Mouse (Mus musculus) lung, embryonic 15.5 days (tissue): ENCODE results near the gene Pi4k2a. TPM values are rescaled to one million over a fixed set of nuclear protein-coding genes. Genes with fewer than 3 reads are reported as not detected.

Source experiments
- ATAC-seq: fragments of 200-750 bp; cut with Nextera tagmentation; 2 replicates; pipeline ENCODE4 v1.8.0; 2017; ENCODE audit warnings: moderate number of reproducible peaks, borderline replicate concordance; ENCODE audit not compliant: low FRiP score, low TSS enrichment; ENCODE audit errors: extremely low read depth
- H3K27ac ChIP-seq: fragments of 300-500 bp; sonication (generic); 2 replicates; pipeline ENCODE4 v1.5.1; 2015; ENCODE audit warnings: moderate library complexity, mild to moderate bottlenecking, inconsistent platforms
- H3K27me3 ChIP-seq: fragments of 300-500 bp; sonication (generic); 2 replicates; pipeline ENCODE4 v1.6.1; 2015; ENCODE audit warnings: inconsistent platforms
- H3K36me3 ChIP-seq: fragments of 300-500 bp; sonication (generic); 2 replicates; pipeline ENCODE4 v1.6.1; 2015; ENCODE audit warnings: inconsistent platforms
- H3K4me1 ChIP-seq: fragments of 300-500 bp; sonication (generic); 2 replicates; pipeline ENCODE4 v1.6.1; 2015; ENCODE audit warnings: inconsistent platforms
- H3K4me2 ChIP-seq: fragments of 300-500 bp; sonication (generic); 2 replicates; pipeline ENCODE4 v1.6.1; 2015; ENCODE audit warnings: inconsistent platforms, mild to moderate bottlenecking, moderate library complexity
- H3K4me3 ChIP-seq: fragments of 300-500 bp; sonication (generic); 2 replicates; pipeline ENCODE4 v1.5.1; 2015; ENCODE audit warnings: mild to moderate bottlenecking, inconsistent platforms
- H3K9ac ChIP-seq: fragments of 300-500 bp; sonication (generic); 2 replicates; pipeline ENCODE4 v1.6.1; 2015; ENCODE audit warnings: inconsistent platforms
- H3K9me3 ChIP-seq: fragments of 300-500 bp; sonication (generic); 2 replicates; pipeline ENCODE4 v1.6.1; 2016; ENCODE audit warnings: inconsistent platforms
- WGBS: fragments of 180-500 bp; shearing (Covaris S2); methylation state at CpG from one replicate; pipeline ENCODE4 v1.1.7; 2015; 5-methylcytosine and 5-hydroxymethylcytosine counted together
- polyA plus RNA-seq: library from polyadenylated mRNA; unstranded; fragments of >200 nt; fragmentation: Nextera tagmentation; extraction: Ambion mirVana; gene quantifications from 2 replicates; pipeline ENCODE4 v1.2.1, GENCODE M21; 2015

The Pi4k2a gene
- polyA plus RNA-seq, 1 experiment from 2014 or later: 26.1 TPM

DNA sequence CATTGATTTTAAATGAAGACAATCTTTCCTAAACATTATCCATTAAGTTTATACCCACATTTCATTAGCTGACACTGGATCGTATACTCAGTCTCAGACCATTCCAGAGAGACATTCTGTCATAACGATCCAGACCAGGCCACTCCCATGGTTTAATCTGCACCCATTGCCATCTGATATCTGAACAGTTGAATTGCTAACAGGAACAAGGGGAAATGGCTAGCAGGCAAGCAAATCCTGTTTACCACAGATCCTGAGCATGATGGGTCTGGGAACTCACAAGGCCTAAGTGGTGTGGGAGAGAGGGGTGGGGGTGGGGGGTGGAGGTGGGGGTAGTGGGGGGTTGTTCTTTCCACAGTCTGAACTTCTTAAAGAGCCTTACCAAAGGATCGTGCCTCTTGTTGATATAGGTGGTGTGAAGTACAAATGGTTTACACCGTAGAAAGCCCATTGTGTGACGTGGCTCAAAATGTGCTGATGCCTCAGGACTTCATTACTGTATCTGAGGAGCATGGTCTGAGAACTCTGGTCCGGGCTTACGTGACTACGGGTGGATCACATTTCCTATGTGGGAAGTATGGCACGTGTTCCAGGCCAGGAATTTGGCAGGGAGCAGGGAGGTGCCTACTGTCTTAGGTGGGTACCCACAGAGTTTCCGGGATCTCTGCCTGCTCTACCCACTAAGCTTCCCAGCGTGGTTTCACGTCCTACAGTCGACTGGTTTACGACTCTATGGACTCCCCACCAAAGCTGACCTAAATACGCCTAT, 48.4 kb downstream of the Pi4k2a start:
- Histone ChIP-seq H3K4me1 (no peaks in the 10 kb centered on the region), H3K9me3 (no peaks in the 10 kb centered on the region), H3K27ac (no peak overlapping the region), H3K9ac (no peak overlapping the region), H3K36me3 (no peaks in the 10 kb centered on the region), H3K4me3 (no peak overlapping the region), H3K27me3 (no peaks in the 10 kb centered on the region), H3K4me2 (no peak overlapping the region)
- no peak for ATAC-seq
- WGBS: 77% methylated on average over 15 of the region's 15 CpGs

DNA sequence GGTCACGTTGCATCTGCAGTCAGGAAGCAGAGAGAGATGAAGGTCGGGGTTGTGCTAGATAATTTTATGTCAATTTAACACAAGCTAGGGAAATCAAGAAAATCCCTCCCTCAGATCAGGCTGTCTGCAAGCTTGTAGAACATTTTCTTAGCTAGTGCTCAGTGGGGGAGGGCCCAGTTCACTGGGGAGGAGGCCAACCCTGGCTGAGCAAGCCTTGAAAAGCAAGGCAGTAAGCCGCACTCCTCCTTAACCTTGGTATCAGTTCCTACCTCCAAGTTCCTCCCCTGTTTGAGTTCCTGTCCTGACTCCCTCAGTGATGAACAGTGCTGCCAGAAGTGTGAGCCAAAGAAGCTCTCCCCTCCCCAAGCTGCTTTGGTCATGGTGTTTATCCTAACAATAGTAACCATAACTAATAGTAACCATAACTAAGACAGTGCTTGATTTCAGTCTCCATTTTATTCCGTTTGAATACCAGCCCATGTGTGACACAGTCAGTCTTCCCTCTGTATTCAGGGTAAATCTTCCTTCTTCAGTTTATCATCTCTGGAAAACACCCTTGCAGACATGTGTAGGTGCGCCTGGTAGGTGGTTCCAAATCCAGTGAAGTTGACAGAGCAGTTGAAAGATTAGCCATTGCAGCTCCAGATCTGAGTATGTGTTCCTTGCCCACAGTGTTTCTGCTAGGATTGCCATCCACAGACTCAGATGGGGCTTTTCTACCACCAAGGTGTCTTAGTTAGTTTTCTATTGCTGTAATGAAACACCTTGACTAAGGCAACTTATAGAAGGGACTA, 49.7 kb downstream of the Pi4k2a start:
- H3K27ac ChIP-seq: no peak overlapping the region
- peaks cover 11% of the 10 kb centered on the region for H3K4me1 ChIP-seq
- 68% methylated on average over 5 of the region's 5 CpGs for WGBS
- H3K9me3 ChIP-seq: no peaks in the 10 kb centered on the region
- H3K27me3 ChIP-seq: no peaks in the 10 kb centered on the region
- no peak overlapping the region for H3K4me3 ChIP-seq
- no peak overlapping the region for H3K4me2 ChIP-seq
- ATAC-seq: no peak
- H3K9ac ChIP-seq: no peak overlapping the region
- no peaks in the 10 kb centered on the region for H3K36me3 ChIP-seq

DNA sequence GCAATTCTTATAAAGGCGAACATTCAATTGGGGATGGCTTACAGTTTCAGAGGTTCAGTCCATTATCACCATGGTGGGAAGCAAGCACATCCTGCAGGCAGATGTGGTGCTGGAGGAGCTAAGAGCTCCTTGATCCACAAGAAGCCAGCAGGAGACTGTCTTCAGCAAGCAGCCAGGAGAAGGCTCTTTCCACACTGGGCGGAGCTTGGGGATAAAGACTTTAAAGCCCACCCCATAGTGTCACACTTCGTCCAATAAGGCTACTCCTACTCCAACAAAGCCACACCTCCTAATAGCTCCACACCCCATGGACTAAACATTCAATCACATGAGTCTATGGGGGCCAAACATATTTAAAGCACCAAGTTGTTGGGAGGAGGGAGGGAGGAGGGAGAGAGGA, 51.7 kb downstream of the Pi4k2a start:
- no peak overlapping the region for H3K4me2 ChIP-seq
- H3K4me3 ChIP-seq: no peak overlapping the region
- H3K9ac ChIP-seq: no peak overlapping the region
- no peaks in the 10 kb centered on the region for H3K27me3 ChIP-seq
- H3K36me3 ChIP-seq: no peaks in the 10 kb centered on the region
- no peaks in the 10 kb centered on the region for H3K9me3 ChIP-seq
- H3K4me1 ChIP-seq: peaks cover 29% of the 10 kb centered on the region
- no peak for ATAC-seq
- no peak overlapping the region for H3K27ac ChIP-seq
- 76% methylated on average over 3 of the region's 3 CpGs for WGBS

DNA sequence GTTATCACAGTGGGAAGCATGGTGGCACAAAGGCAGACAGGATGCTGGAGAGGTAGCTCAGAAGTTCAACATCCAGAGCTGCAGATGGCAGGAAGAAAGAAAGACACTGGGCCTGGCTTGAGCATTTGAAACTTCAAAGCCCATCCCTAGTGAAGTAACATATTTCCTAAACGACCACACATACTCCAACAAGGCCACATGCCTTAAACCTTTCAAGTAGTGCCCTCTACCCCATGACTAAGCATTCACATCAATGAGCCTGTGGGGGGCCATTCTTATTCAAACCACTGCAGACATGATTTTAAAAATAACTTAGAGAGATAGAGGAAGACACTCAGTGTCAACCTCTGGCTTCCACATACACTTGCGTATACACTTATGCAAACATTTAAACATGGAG, 52.5 kb downstream of the Pi4k2a start:
- WGBS: 74% methylated on average over 2 of the region's 2 CpGs
- Histone ChIP-seq H3K27me3 (no peaks in the 10 kb centered on the region), H3K9me3 (no peaks in the 10 kb centered on the region), H3K27ac (no peak overlapping the region), H3K9ac (no peak overlapping the region), H3K36me3 (no peaks in the 10 kb centered on the region), H3K4me1 (peaks cover 30% of the 10 kb centered on the region), H3K4me2 (no peak overlapping the region), H3K4me3 (no peak overlapping the region)
- ATAC-seq: no peak

DNA sequence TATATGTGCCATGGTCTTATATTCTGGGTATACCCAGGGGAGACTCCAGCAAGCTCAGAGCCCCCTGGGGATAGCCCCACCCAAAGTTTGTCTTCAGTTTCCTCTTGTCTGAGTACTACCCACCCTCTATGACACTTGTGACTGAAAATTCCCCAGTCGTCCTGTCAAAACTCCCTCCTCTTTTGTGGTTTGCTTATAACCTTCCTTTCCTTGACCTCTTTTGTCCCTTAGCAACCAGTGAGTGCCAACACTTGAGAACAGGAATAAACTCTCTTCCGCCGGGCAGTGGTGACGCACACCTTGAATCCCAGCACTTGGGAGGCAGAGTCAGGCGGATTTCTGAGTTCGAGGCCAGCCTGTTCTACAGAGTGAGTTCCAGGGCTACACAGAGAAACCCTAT, 53.8 kb downstream of the Pi4k2a start:
- WGBS: 36% methylated on average over 6 of the region's 6 CpGs
- H3K27ac ChIP-seq: peak overlapping the region; percentile 75; the same call in 1 of the 2 replicates

DNA sequence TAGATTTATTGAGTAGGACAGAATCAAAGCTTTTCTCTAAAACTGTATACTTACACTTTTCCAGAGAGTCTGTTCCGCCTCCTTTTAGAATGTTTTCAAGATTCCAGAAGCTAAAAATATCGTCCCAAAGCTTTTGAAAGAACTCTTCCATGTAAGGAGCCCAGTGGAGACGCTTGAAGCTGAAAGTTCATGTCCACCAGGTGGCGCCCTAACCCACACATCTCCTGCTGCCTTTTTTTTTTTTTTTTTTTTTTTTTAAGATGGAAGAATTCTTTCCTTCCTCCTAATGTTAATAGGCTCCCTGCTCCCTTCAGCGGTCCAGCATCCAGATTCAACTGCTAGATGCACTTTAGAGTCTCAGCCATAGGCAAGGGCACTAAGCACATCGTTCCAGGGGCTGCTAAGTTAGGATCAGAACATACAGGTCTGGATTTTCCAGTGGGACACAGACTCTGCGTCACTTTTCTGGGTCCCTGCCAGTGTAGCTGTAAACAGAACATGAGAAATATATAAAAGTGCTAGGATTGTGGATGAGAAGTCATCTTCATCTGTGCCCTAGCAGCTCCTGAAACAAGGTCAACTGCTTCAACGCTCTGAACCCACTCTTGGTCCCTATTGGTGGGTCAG, 54.4 kb downstream of the Pi4k2a start:
- peaks cover 45% of the 10 kb centered on the region for H3K4me1 ChIP-seq
- H3K27ac ChIP-seq: peak overlapping the region; percentile 75
- no peak for ATAC-seq
- no peaks in the 10 kb centered on the region for H3K36me3 ChIP-seq
- no peaks in the 10 kb centered on the region for H3K27me3 ChIP-seq
- no peak overlapping the region for H3K4me3 ChIP-seq
- no peaks in the 10 kb centered on the region for H3K9me3 ChIP-seq
- 0 out of 2 replicates have a peak overlapping the region, but pooled peaks have one; percentile 5 for H3K4me2 ChIP-seq
- no peak overlapping the region; the same call in 1 of the 2 replicates for H3K9ac ChIP-seq
- WGBS: 19% methylated on average over 8 of the region's 8 CpGs

More for the DNA sequence above, 53.8 kb downstream of the Pi4k2a start:
- H3K4me3 ChIP-seq: no peak overlapping the region
- no peak overlapping the region for H3K4me2 ChIP-seq
- ATAC-seq: no peak
- no peaks in the 10 kb centered on the region for H3K9me3 ChIP-seq
- no peaks in the 10 kb centered on the region for H3K36me3 ChIP-seq
- H3K27me3 ChIP-seq: no peaks in the 10 kb centered on the region
- H3K4me1 ChIP-seq: peaks cover 39% of the 10 kb centered on the region
- no peak overlapping the region; the same call in 1 of the 2 replicates for H3K9ac ChIP-seq

DNA sequence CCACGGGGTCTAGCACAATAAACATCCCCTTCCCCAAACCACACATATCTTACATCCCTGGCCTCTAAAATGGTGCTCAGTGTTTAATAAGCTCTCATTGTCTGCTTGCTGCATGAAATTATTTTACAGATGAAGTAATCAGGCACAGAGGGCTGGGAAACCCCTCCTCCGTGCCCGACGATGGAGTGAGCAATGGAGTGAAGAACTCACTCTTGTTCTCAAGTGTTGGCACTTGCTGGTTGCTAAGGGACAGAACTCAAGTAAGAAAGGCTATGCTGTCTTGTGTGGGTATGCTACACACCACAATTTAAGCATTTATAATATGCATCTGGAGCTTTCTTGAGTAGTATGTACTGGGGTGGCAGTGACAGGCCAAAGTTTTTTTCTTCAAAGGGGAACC, 54.9 kb downstream of the Pi4k2a start:
- peaks cover 50% of the 10 kb centered on the region for H3K4me1 ChIP-seq
- peak overlapping the region; percentile 75 for H3K27ac ChIP-seq
- H3K36me3 ChIP-seq: no peaks in the 10 kb centered on the region
- no peaks in the 10 kb centered on the region for H3K27me3 ChIP-seq
- ATAC-seq: no peak
- H3K9me3 ChIP-seq: no peaks in the 10 kb centered on the region
- H3K9ac ChIP-seq: no peak overlapping the region
- no peak overlapping the region for H3K4me3 ChIP-seq
- 0 out of 2 replicates have a peak overlapping the region, but pooled peaks have one; percentile 5 for H3K4me2 ChIP-seq
- WGBS: 38% methylated on average over 4 of the region's 4 CpGs

DNA sequence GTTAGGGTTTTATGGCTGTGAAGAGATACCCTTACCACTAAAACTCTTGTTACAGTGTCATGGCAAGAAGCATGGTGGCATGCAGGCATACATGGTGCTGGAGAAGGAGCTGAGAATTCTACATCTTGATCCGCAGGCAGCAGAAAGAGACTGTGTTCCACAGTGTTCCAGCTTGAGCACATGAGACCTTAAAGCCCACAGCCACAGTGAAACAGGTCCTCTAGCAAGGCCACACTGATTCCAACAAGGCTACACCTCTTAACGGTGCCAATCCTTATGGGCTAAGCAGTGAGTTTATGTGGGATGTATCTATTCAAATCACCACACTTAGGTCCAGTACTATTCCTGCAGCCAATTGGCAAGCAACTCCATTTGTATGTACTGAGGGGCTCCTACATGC, 55.5 kb downstream of the Pi4k2a start:
- ATAC-seq: no peak
- Histone ChIP-seq H3K36me3 (no peaks in the 10 kb centered on the region), H3K27me3 (no peaks in the 10 kb centered on the region), H3K9me3 (no peaks in the 10 kb centered on the region), H3K4me2 (no peak overlapping the region), H3K9ac (no peak overlapping the region), H3K4me1 (peaks cover 55% of the 10 kb centered on the region), H3K27ac (peak overlapping the region; percentile 75), H3K4me3 (no peak overlapping the region)
- 89% methylated on average over 2 of the region's 2 CpGs for WGBS

DNA sequence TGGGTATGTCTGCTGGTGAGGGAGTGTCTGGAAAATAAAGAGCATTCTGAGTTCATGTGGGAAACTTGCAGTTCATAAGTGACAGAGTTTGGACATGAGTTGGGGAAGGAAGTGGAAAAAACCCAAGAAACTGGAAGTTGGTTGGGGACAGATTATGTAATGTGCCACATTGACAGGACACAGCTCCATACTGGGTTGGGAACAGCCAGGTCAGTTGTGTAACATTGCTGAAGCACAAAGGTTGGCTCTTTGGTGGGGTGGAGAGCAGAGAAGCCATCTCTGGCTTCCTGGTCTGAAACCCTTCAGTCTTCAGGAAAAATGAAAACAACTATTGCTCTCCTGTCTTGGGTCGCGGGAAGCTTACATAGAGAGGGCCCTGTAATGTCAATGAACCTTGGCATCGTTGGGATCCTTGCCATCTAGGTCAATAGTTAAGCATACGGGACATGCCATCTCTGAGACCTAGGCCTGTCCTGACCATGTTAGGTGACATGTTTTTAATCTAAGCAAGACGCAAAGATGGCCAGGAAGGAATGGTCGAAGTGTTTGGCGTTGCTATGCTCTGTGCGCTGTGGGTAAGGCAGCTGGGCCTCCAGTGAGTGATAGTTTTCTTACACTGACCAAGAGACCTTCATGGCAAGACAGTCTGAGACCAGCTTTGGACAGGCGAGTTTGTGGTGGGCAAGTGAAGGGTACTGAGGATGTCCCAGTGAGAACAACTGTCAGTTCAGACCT, 56.2 kb downstream of the Pi4k2a start:
- Histone ChIP-seq H3K27ac (peak overlapping the region; percentile 96), H3K9ac (peak overlapping the region; percentile 87; the same call in 1 of the 2 replicates), H3K36me3 (peaks cover 6% of the 10 kb centered on the region; the same call in 1 of the 2 replicates), H3K9me3 (no peaks in the 10 kb centered on the region), H3K27me3 (no peaks in the 10 kb centered on the region), H3K4me1 (peaks cover 63% of the 10 kb centered on the region), H3K4me3 (peak overlapping the region; percentile 64; the same call in 1 of the 2 replicates), H3K4me2 (peak overlapping the region; percentile 89)
- ATAC-seq: no peak
- 85% methylated on average over 9 of the region's 9 CpGs for WGBS

DNA sequence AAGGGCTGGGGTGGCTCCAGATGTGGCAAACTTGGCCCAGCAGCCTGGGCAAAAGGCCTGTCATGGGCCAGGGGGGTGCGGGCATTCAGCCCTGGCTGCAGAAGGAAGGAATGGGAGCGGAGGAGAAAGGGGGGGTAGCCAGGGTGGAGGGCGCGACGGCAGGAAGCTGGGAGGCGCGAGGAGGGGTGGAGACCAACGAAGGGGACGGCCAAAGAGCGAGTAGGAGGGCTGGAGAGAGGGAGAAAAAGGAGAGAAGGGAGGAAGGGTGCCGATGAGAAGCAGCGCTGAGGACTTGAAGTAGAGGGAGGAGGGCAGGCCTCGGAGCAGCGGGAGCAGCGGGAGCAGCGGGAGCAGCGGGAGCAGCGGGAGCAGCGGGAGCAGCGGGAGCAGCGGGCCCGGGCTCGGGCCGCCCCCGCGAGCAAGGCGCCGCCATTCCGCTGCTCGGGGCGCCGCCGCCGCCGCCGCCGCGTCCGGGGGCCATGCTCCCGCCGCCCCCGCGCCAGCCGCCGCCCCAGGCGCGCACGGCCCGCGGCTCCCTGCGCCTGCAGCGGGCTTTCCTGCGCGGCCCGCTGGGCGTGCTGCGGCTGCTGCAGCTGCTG, 57.0 kb downstream of the Pi4k2a start, which contains the start of gene Marveld1:
Gene Marveld1 (plus strand): TSS at position 231 of the 599 bp plus-strand sequence.
- peaks cover 6% of the 10 kb centered on the region; the same call in 1 of the 2 replicates for H3K36me3 ChIP-seq

More for the DNA sequence above, 57.0 kb downstream of the Pi4k2a start, which contains the start of gene Marveld1:
- Histone ChIP-seq H3K9me3 (no peaks in the 10 kb centered on the region), H3K9ac (peak within 1 kb of the TSS; percentile 87), H3K4me1 (peaks cover 70% of the 10 kb centered on the region), H3K4me2 (peak within 1 kb of the TSS; percentile 89), H3K27ac (peak within 1 kb of the TSS; percentile 96), H3K27me3 (no peaks in the 10 kb centered on the region), H3K4me3 (peak within 1 kb of the TSS; percentile 64)
- ATAC-seq: peak; percentile 77
- under 1% methylated on average over 30 of the region's 57 CpGs for WGBS
